Mouse (Mus musculus) liver, adult (tissue): ENCODE data around the gene Obox2.
"Not testable (repeated sequence)": the region's sequence is repeated elsewhere in the genome, so short reads cannot be mapped to it uniquely, and the experiment has no call there.

Experiments
- GATA4 ChIP-seq: IDR thresholded peaks from 2 replicates; pipeline ENCODE4 v1.6.1; 2014; ENCODE audit warnings: mild to moderate bottlenecking, low read length; ENCODE audit not compliant: insufficient replicate concordance

The Obox2 gene

DNA sequence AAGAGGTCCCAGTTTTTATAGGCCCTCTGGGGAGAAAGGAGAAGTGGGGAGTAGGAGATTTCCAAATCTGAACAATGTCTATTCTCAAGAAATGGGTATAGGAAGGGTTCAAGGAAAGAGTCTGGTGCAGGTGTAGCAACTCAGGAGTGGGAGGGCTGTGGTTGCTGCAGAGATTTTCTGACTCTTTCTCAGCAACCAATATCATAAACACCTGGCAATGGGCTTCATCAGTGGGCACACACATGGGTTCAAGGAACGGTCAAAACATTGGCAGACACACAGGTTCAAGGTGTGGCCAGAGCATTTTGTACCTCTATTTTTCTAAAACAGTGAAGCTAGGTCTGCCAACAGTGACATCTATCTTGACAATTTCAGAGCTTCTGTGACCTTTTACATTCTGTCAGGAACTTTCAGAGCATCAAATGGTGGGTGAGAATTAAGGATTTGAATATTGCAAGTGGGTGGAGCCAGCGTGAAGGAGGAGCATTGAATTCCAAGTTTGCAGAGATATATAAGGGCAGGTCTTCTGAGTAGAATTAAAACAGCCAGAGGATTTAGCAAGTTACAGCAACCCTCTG lies at the start of gene Obox2, which contains the start of gene Obox1:
Obox2 (plus strand) TSS at position 301 of the 578 bp plus-strand sequence.
Obox1 (plus strand) TSS at position 528 of the 578 bp plus-strand sequence.
- not testable (repeated sequence) for TF ChIP-seq GATA4
